Mouse (Mus musculus): ENCODE data around the gene Il31.

The Il31 gene

GRCm38 (mm10) chr5:123489112-123489785 is at the start of gene Il31, which contains the start of gene Lrrc43:
Gene Il31, minus strand, starts transcription at chr5:123489489.
Gene Lrrc43, plus strand, starts transcription at chr5:123489305.
- no peak for DNase-seq (ENCODE audit: low read depth, low spot score)

- DNase-seq (ENCODE audit: low read depth, low spot score): no peak
These were observed 44.5 kb upstream of the Il31 start for GRCm38 (mm10) chr5:123533801-123534200.

GRCm38 (mm10) chr5:123530056-123530455 is 40.8 kb upstream of the Il31 start:
- DNase-seq (ENCODE audit: low read depth, low spot score): no peak

GRCm38 (mm10) chr5:123528641-123529040 is 39.4 kb upstream of the Il31 start:
- DNase-seq (ENCODE audit: low read depth, low spot score): no peak

- DNase-seq (ENCODE audit: low read depth, low spot score): no peak
These were observed 36.7 kb upstream of the Il31 start for GRCm38 (mm10) chr5:123525916-123526495.

GRCm38 (mm10) chr5:123525281-123525680 is 36.0 kb upstream of the Il31 start, which contains the start of gene Gm49027:
Gene Gm49027, minus strand, starts transcription at chr5:123525488.
- peak; percentile 32 for DNase-seq (ENCODE audit: low read depth, low spot score)

GRCm38 (mm10) chr5:123524393-123524750 is 35.1 kb upstream of the Il31 start:
- no peak for DNase-seq (ENCODE audit: low read depth, low spot score)

GRCm38 (mm10) chr5:123523692-123524392 is 34.6 kb upstream of the Il31 start, which contains the start of gene Diablo:
Gene Diablo, minus strand, starts transcription at chr5:123524176.
- DNase-seq (ENCODE audit: low read depth, low spot score): peak; percentile 99

- no peak for DNase-seq (ENCODE audit: low read depth, low spot score)
These were observed 32.9 kb upstream of the Il31 start for GRCm38 (mm10) chr5:123522166-123522565.

- no peak for DNase-seq (ENCODE audit: low read depth, low spot score)
These were observed 32.3 kb upstream of the Il31 start for GRCm38 (mm10) chr5:123521621-123522020.

GRCm38 (mm10) chr5:123520666-123521065 is 31.4 kb upstream of the Il31 start:
- no peak for DNase-seq (ENCODE audit: low read depth, low spot score)

GRCm38 (mm10) chr5:123514871-123515270 is 25.6 kb upstream of the Il31 start:
- DNase-seq (ENCODE audit: low read depth, low spot score): no peak

GRCm38 (mm10) chr5:123512102-123512501 is 22.8 kb upstream of the Il31 start:
- peak; percentile 79 for DNase-seq (ENCODE audit: low read depth, low spot score)

GRCm38 (mm10) chr5:123511426-123511825 is 22.1 kb upstream of the Il31 start:
- DNase-seq (ENCODE audit: low read depth, low spot score): peak; percentile 50

GRCm38 (mm10) chr5:123510160-123510559 is 20.9 kb upstream of the Il31 start, which contains the start of gene B3gnt4:
Gene B3gnt4, plus strand, starts transcription at chr5:123510460.
- no peak for DNase-seq (ENCODE audit: low read depth, low spot score)

GRCm38 (mm10) chr5:123508921-123509320 is 19.6 kb upstream of the Il31 start:
- peak; percentile 27 for DNase-seq (ENCODE audit: low read depth, low spot score)

GRCm38 (mm10) chr5:123507936-123508723 is 18.8 kb upstream of the Il31 start:
- peak; percentile 94 for DNase-seq (ENCODE audit: low read depth, low spot score)

GRCm38 (mm10) chr5:123501973-123502372 is 12.7 kb upstream of the Il31 start:
- DNase-seq (ENCODE audit: low read depth, low spot score): no peak

- peak; percentile 44 for DNase-seq (ENCODE audit: low read depth, low spot score)
These were observed 10.4 kb upstream of the Il31 start for GRCm38 (mm10) chr5:123499717-123500116.

GRCm38 (mm10) chr5:123489935-123490334 is 646 bp upstream of the Il31 start:
- no peak for DNase-seq (ENCODE audit: low read depth, low spot score)

- DNase-seq (ENCODE audit: low read depth, low spot score): no peak
These were observed 1.5 kb downstream of the Il31 start for GRCm38 (mm10) chr5:123487659-123488395.
